Mouse (Mus musculus): ENCODE results near the gene Zswim7. TPM values are rescaled to one million over a fixed set of nuclear protein-coding genes. Genes with fewer than 3 reads are reported as not detected.

Zswim7 gene
- polyA plus RNA-seq, 1 experiment from 2014 or later: 22.0 TPM

DNA sequence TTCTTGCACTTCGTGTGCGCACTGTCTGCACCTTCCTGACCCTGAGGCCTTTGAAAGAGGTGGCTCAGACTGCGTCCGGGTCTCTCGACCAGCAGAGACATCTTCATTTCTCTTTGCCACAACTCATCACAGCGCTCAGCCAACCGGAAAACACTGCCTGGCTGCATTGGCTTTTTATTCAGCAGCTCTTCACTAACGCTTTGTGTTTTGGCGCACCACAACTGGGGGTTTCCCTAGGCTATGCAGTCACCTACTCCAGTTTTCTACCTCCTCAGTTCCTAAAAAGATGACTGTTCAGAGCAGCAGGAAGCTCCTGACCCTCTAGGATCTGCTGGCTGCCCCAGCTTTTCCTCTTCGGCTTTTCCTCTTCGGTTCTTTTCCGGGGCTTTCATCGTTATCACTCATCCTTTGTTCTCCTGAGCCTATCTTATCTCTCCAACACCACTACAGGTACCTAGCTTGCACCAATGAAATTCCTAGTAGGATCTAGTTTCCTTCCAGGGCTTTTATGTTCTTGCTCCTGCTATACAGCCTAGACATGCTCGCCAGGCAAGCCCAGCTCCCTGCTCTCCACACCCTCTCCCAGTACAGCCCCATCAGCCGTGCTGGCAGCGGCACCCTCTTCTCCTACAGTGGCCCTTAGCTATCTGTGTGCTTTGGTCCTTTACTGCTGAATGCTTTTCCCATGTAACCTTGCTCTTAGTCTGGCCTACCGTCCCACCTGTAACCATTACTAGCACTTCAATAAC lies 14.5 kb downstream of the Zswim7 start:
- no peaks in the 10 kb centered on the region for H3K9me3 ChIP-seq (ENCODE audit: control insufficient read depth, low read length)
- H3K4me3 ChIP-seq (ENCODE audit: low read depth, low read length): no peak overlapping the region
- WGBS: 55% methylated on average over 17 of the region's 17 CpGs
- H3K27ac ChIP-seq (ENCODE audit: low read depth, low read length): 0 out of 2 replicates have a peak overlapping the region, but pooled peaks have one; percentile 10
- H3K27me3 ChIP-seq (ENCODE audit: control insufficient read depth, insufficient read depth, low read length): no peaks in the 10 kb centered on the region
- no peak overlapping the region for H3K9ac ChIP-seq (replicated peaks; ENCODE audit: low read depth, low read length)
- no peak for ATAC-seq (ENCODE audit: low read depth)
- no peaks in the 10 kb centered on the region for H3K36me3 ChIP-seq (ENCODE audit: control insufficient read depth, insufficient read depth, low read length)
- H3K4me1 ChIP-seq (ENCODE audit: control insufficient read depth, insufficient read depth, low read length): no peaks in the 10 kb centered on the region
- no peak overlapping the region for H3K4me2 ChIP-seq (ENCODE audit: low read depth, low read length)

DNA sequence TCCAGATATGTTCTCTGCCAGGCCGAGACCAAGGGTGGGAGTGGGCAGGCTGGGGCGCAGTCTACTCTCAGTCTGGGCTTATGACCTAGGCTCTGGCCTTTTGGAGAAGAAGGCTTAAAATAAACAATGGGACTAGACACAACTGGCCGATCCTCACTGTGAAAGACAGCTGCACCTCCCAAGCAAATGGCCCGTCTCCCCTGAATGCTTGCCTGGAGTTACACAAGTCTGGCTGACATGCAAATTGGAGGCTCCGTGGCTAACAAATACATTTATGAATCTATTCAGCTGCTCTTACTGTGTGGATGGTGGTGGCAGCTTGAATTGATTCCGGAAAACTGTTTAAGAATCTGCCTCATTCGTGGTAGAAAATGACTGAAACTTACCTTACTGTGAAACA lies 15.5 kb downstream of the Zswim7 start:
- no peak overlapping the region for H3K4me2 ChIP-seq (ENCODE audit: low read depth, low read length)
- H3K9ac ChIP-seq (replicated peaks; ENCODE audit: low read depth, low read length): no peak overlapping the region
- ATAC-seq (ENCODE audit: low read depth): no peak
- H3K27me3 ChIP-seq (ENCODE audit: control insufficient read depth, insufficient read depth, low read length): no peaks in the 10 kb centered on the region
- no peaks in the 10 kb centered on the region for H3K9me3 ChIP-seq (ENCODE audit: control insufficient read depth, low read length)
- H3K36me3 ChIP-seq (ENCODE audit: control insufficient read depth, insufficient read depth, low read length): no peaks in the 10 kb centered on the region
- no peaks in the 10 kb centered on the region for H3K4me1 ChIP-seq (ENCODE audit: control insufficient read depth, insufficient read depth, low read length)
- H3K4me3 ChIP-seq (ENCODE audit: low read depth, low read length): no peak overlapping the region
- WGBS: 53% methylated on average over 7 of the region's 7 CpGs
- H3K27ac ChIP-seq (ENCODE audit: low read depth, low read length): no peak overlapping the region

GRCm38 (mm10) chr11:62264018-62264417 lies 17.2 kb downstream of the Zswim7 start:
- ATAC-seq (ENCODE audit: low read depth): no peak
- no peak overlapping the region for H3K4me3 ChIP-seq (ENCODE audit: low read depth, low read length)
- no peak overlapping the region for H3K27ac ChIP-seq (ENCODE audit: low read depth, low read length)
- H3K4me1 ChIP-seq (ENCODE audit: control insufficient read depth, insufficient read depth, low read length): no peaks in the 10 kb centered on the region
- no peak overlapping the region for H3K4me2 ChIP-seq (ENCODE audit: low read depth, low read length)
- no peaks in the 10 kb centered on the region for H3K9me3 ChIP-seq (ENCODE audit: control insufficient read depth, low read length)
- H3K27me3 ChIP-seq (ENCODE audit: control insufficient read depth, insufficient read depth, low read length): no peaks in the 10 kb centered on the region
- WGBS: 55% methylated on average over 7 of the region's 7 CpGs
- H3K9ac ChIP-seq (replicated peaks; ENCODE audit: low read depth, low read length): no peak overlapping the region
- no peaks in the 10 kb centered on the region for H3K36me3 ChIP-seq (ENCODE audit: control insufficient read depth, insufficient read depth, low read length)

DNA sequence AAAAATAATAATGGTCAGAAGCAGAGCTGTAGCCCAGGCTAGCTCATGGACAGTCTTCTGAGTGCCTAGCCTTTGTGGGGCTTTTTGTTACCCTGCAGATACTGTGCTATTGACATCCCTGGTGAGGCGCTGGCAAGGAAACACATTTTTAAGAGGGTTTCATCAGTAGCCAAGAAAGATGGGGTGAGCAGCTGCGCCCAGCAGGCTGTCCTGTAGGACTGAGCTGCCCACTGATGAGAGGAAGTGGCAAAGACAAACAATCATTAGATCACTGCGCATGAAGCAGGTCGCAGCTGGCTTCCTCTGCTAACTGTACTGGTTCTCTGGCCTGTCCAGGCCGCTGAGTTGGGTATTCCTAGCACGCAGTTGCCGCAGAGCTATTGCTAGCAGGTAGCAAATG lies 17.6 kb downstream of the Zswim7 start:
- no peaks in the 10 kb centered on the region for H3K27me3 ChIP-seq (ENCODE audit: control insufficient read depth, insufficient read depth, low read length)
- H3K4me1 ChIP-seq (ENCODE audit: control insufficient read depth, insufficient read depth, low read length): no peaks in the 10 kb centered on the region
- no peak overlapping the region for H3K27ac ChIP-seq (ENCODE audit: low read depth, low read length)
- no peak overlapping the region for H3K4me3 ChIP-seq (ENCODE audit: low read depth, low read length)
- no peaks in the 10 kb centered on the region for H3K9me3 ChIP-seq (ENCODE audit: control insufficient read depth, low read length)
- ATAC-seq (ENCODE audit: low read depth): no peak
- WGBS: 68% methylated on average over 7 of the region's 7 CpGs
- H3K36me3 ChIP-seq (ENCODE audit: control insufficient read depth, insufficient read depth, low read length): no peaks in the 10 kb centered on the region
- H3K4me2 ChIP-seq (ENCODE audit: low read depth, low read length): no peak overlapping the region
- no peak overlapping the region for H3K9ac ChIP-seq (replicated peaks; ENCODE audit: low read depth, low read length)

GRCm38 (mm10) chr11:62259214-62259613 lies 22.0 kb downstream of the Zswim7 start:
- H3K4me2 ChIP-seq (ENCODE audit: low read depth, low read length): no peak overlapping the region
- no peak for ATAC-seq (ENCODE audit: low read depth)
- H3K27ac ChIP-seq (ENCODE audit: low read depth, low read length): no peak overlapping the region
- H3K9me3 ChIP-seq (ENCODE audit: control insufficient read depth, low read length): no peaks in the 10 kb centered on the region
- no peaks in the 10 kb centered on the region for H3K27me3 ChIP-seq (ENCODE audit: control insufficient read depth, insufficient read depth, low read length)
- no peak overlapping the region for H3K9ac ChIP-seq (replicated peaks; ENCODE audit: low read depth, low read length)
- no peak overlapping the region for H3K4me3 ChIP-seq (ENCODE audit: low read depth, low read length)
- H3K4me1 ChIP-seq (ENCODE audit: control insufficient read depth, insufficient read depth, low read length): no peaks in the 10 kb centered on the region
- 65% methylated on average over 5 of the region's 5 CpGs for WGBS
- H3K36me3 ChIP-seq (ENCODE audit: control insufficient read depth, insufficient read depth, low read length): no peaks in the 10 kb centered on the region

GRCm38 (mm10) chr11:62253380-62253779 lies 27.8 kb downstream of the Zswim7 start:
- Histone ChIP-seq H3K4me2 (ENCODE audit: low read depth, low read length) (no peak overlapping the region), H3K9ac (replicated peaks; ENCODE audit: low read depth, low read length) (no peak overlapping the region), H3K4me3 (ENCODE audit: low read depth, low read length) (no peak overlapping the region), H3K9me3 (ENCODE audit: control insufficient read depth, low read length) (no peaks in the 10 kb centered on the region), H3K27ac (ENCODE audit: low read depth, low read length) (no peak overlapping the region), H3K4me1 (ENCODE audit: control insufficient read depth, insufficient read depth, low read length) (no peaks in the 10 kb centered on the region), H3K36me3 (ENCODE audit: control insufficient read depth, insufficient read depth, low read length) (no peaks in the 10 kb centered on the region), H3K27me3 (ENCODE audit: control insufficient read depth, insufficient read depth, low read length) (peaks cover 17% of the 10 kb centered on the region; the same call in 1 of the 2 replicates)
- no peak for ATAC-seq (ENCODE audit: low read depth)
- WGBS: 81% methylated on average over 5 of the region's 5 CpGs

GRCm38 (mm10) chr11:62251047-62251446 lies 30.1 kb downstream of the Zswim7 start:
- Histone ChIP-seq H3K36me3 (ENCODE audit: control insufficient read depth, insufficient read depth, low read length) (no peaks in the 10 kb centered on the region), H3K27ac (ENCODE audit: low read depth, low read length) (no peak overlapping the region), H3K4me2 (ENCODE audit: low read depth, low read length) (no peak overlapping the region; the same call in 1 of the 2 replicates), H3K4me1 (ENCODE audit: control insufficient read depth, insufficient read depth, low read length) (no peaks in the 10 kb centered on the region), H3K4me3 (ENCODE audit: low read depth, low read length) (no peak overlapping the region), H3K9me3 (ENCODE audit: control insufficient read depth, low read length) (no peaks in the 10 kb centered on the region), H3K27me3 (ENCODE audit: control insufficient read depth, insufficient read depth, low read length) (peaks cover 17% of the 10 kb centered on the region; the same call in 1 of the 2 replicates), H3K9ac (replicated peaks; ENCODE audit: low read depth, low read length) (no peak overlapping the region)
- WGBS: 71% methylated on average over 11 of the region's 11 CpGs
- no peak for ATAC-seq (ENCODE audit: low read depth)

- Histone ChIP-seq H3K4me3 (ENCODE audit: low read depth, low read length) (peak overlapping the region; percentile 64), H3K4me1 (ENCODE audit: control insufficient read depth, insufficient read depth, low read length) (no peaks in the 10 kb centered on the region), H3K9me3 (ENCODE audit: control insufficient read depth, low read length) (no peaks in the 10 kb centered on the region), H3K27me3 (ENCODE audit: control insufficient read depth, insufficient read depth, low read length) (peaks cover 17% of the 10 kb centered on the region; the same call in 1 of the 2 replicates), H3K9ac (replicated peaks; ENCODE audit: low read depth, low read length) (peak overlapping the region; percentile 51), H3K4me2 (ENCODE audit: low read depth, low read length) (peak overlapping the region; percentile 99), H3K36me3 (ENCODE audit: control insufficient read depth, insufficient read depth, low read length) (no peaks in the 10 kb centered on the region), H3K27ac (ENCODE audit: low read depth, low read length) (no peak overlapping the region)
- WGBS: 2% methylated on average over 35 of the region's 35 CpGs
- peak; percentile 10; the same call in 1 of the 2 replicates for ATAC-seq (ENCODE audit: low read depth)
Measured at GRCm38 (mm10) chr11:62249266-62250037, 31.7 kb downstream of the Zswim7 start.

Data from neural tube, embryonic 14.5 days (tissue).